Mouse (Mus musculus): ENCODE results near the gene Rin1.

DNA sequence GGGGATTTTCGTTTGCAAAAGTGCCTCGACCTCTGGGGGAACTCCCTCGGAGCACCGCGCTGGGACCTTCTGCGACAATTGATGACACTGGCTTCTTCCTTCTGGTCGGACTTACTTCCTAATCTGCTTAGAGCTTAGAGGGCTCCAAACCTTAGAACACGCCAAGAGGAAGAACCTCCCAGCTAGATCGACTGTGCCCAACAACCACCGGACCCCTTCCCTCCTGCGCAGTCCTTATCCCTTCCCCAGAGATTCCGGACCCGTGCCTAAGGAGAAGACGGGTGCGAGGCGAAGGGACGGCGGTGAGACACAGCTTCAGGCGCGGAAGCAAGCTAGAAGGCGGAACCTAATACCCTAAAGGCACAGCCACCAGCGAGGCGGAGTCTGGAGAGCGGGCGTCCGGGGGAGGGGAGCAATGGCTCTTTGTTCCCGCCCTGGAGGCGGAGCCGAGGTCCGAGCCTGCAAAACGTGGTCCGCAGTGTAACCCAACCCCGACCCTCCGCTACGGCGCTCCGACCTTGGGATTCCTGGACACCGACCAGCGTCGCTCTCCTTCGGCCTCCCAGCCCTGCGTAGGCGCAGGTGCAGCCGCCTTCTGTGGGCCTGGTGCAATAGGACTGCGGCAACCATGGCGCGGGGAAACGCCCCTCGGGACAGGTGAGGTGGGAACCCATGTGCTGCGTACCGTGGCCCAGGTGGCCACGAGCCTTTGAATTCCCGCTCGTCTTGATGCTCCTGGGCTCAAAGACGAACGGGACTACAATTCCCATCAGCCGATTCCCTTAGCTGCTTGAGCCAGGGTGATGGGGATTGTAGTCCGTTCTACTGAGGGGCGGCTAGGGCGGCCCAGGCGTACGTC lies 26.4 kb upstream of the Rin1 start, which contains the start of gene Slc29a2:
- TF ChIP-seq CTCF (IDR thresholded peaks at IDR 0.05; ENCODE audit: low read depth, low read length) (no peak), POLR2A (IDR thresholded peaks at IDR 0.05; ENCODE audit: borderline replicate concordance, low read depth, low read length) (no peak)
